Mouse (Mus musculus): ENCODE measurements around the gene Noa1.

The Noa1 gene

DNA sequence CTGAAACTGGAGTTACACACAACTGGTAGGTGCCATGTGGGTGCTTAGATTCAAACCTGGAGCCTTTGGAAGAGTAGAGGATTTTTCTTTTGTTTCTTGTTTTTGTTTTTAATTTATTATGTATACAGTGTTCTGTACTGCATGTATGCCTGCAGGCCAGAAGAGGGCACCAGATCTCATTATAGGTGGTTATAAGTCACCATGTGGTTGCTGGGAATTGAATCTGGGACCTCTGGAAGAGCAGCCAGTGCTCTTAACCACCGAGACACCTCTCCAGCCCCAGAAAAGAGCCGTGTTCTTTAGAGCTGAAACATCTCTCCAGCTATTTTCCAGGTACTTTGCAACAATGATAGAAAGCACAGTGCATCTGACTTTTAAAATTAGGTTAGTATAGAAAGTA lies 19.3 kb downstream of the Noa1 start:
- no peak for DNase-seq (ENCODE audit: low spot score in 2 of 2)

DNA sequence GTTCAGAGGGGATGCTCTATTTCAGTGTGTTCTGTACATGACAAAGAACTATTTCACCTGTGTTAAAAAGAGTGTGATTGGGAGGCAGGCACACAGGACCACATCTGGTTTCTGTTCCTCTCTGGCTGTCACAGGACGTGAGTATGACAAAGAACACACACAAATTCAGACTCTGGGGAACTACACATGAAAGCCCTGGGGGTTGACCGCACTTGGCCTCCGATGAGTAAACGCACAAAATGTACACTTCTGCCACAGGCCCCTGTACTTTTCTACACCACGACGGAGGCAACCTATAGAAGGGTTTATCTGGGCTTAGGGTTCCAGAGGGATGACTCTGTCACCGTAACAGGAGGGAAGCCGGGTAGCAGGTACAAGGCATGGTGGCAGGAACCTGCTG lies 20.2 kb downstream of the Noa1 start:
- no peak for DNase-seq (ENCODE audit: low spot score in 2 of 2)

DNA sequence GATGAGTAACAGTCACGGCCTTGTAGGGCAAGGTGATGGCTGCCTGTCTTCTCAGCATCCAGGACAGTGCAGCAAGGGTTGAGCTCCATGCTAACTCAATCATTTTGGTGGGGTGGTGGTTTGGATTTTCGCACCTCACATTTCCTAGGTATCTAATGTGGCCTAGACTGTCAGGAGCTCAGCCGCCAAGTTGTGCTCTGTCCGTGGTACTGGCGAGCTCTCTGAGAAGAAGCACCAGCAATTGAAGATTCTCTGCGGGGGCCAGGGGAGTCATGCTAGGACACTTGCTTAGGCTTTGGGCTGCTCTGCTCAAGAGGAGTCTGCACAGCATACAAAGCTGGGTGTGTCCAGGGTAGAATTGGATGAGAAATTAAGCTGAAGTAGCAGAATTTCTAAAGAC lies 22.0 kb downstream of the Noa1 start:
- DNase-seq (ENCODE audit: low spot score in 2 of 2) = no peak

DNA sequence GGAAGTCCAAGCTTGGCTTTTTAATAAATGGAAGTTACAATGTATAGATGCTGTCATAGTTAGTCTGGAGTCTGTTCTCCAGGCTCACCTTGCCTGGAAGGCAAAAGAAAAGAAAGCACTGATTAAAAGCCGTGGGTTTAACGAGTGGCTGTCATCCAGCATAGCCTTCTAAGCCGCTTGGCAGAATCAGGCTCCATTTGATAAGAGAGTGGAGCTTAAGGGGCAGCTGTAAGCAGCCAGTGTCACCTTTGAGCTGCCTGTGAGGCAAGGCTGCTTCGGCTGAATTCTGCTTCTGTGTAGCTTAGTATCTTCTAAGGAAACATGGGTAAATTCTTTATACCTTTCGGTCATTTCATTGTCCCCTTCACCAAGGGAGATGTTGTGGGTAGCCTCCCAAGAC lies 23.0 kb downstream of the Noa1 start:
- no peak for DNase-seq (ENCODE audit: low spot score in 2 of 2)

DNA sequence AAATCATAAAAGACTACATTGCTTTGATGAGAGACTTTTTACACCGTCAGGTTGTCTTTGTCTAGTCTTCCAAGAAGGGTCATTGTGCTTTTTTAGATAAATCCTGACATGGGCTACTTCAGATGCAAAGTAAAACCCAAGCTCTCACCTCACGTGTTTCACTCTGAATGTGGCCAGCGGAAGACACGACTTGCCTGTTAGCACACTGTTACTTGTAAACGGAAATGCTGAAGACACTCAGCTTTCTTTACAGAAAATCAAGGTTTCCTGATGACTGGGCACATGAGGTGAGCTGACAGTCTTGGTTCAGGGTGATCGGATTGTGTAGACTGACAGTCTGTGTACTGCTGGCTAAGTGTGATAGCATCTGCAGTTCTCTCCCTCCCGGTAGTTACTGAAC lies 24.2 kb downstream of the Noa1 start:
- DNase-seq (ENCODE audit: low spot score in 2 of 2) = no peak

DNA sequence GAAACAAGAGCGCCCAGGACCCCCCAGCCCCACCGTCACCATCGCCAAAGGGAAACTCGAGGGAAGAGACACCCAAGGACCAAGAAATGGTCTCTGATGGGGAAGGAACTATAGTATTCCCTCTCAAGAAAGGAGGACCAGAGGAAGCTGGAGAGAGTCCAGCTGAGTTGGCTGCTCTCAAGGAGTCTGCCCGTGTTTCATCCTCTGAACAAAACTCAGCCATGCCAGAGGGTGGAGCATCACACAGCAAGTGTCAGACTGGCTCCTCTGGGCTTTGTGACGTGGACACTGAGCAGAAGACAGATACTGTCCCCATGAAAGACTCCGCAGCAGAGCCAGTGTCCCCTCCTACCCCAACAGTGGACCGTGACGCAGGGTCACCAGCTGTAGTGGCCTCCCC lies 27.6 kb downstream of the Noa1 start:
- DNase-seq (ENCODE audit: low spot score in 2 of 2) = no peak

DNA sequence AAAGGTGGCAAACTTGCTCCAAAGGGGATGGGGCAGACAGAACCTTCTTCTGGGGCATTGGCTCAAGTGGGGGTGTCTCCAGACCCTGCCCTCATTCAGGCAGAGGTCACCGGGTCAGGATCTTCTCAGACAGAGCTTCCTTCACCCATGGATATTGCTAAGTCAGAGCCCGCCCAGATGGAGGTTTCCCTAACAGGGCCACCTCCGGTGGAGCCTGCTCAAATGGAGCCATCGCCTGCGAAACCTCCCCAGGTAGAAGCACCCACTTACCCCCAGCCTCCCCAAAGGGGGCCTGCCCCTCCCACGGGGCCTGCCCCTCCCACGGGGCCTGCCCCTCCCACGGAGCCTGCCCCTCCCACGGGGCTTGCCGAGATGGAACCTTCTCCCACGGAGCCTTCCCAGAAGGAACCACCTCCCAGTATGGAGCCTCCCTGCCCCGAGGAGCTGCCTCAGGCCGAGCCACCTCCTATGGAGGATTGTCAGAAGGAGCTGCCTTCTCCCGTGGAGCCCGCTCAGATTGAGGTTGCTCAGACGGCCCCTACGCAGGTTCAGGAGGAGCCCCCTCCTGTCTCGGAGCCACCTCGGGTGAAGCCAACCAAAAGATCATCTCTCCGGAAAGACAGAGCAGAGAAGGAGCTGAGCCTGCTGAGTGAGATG lies 28.2 kb downstream of the Noa1 start:
- no peak for DNase-seq (ENCODE audit: low spot score in 2 of 2)

DNA sequence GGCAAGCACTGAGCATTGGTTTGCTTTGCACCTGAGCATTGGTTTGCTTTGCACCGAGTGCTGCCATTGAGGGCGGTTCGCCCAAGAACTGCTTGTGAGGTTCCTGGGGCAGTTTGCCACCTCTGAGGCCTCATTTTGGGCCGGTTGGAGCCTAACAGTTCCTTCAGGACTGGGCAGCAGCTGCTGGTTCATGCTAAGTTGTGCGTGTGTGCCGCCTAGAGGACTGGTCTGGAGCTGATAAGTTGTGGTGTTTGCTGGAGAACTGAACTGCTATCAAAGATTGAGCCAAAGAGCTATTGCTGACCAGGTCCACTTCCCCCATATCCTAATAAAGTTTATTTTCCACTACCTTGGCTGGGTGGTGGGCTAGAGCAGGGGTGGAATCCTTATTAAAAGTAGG lies 32.7 kb downstream of the Noa1 start:
- DNase-seq (ENCODE audit: low spot score in 2 of 2) = peak in 1 of 2 experiments; percentile 29

DNA sequence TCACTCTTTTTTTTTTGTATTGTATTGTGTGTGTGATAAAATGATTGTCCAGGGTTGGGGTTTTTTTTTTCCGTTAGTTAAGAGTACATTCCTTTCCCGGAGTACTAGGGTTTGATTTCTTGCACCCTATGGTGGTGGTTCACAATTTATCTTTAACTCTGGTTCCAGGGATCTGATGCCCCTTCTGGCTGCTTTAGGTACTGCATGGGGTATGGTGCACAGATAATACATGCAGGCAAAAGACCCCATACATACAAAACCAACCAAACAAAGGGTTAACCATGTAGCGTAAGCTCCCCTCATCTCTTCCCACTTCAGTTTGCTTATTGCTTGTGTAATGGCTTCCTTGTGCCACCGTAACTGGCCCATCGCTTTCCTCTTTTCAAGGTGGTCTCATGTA lies 33.9 kb downstream of the Noa1 start:
- no peak for DNase-seq (ENCODE audit: low spot score in 2 of 2)

DNA sequence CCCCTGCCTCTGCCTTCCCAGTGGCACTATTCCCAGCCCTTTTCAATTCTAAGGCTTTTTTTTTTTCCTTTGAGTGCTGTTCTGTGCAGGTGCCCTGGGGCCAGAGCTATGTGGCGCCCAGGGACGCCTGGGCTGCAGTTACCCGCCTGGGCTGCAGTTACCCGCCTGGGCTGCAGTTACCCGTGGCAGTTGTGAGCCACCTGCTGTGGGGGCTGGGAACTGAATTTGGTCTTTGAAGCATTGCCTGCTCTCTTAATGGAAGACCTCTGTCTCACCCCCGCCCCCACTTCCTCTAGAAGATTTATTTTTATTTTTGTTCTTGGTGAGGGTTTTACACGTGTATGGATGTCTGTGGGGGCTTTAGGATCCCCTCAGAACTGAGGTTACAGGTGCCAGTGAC lies 36.7 kb downstream of the Noa1 start:
- DNase-seq (ENCODE audit: low spot score in 2 of 2) = no peak

DNA sequence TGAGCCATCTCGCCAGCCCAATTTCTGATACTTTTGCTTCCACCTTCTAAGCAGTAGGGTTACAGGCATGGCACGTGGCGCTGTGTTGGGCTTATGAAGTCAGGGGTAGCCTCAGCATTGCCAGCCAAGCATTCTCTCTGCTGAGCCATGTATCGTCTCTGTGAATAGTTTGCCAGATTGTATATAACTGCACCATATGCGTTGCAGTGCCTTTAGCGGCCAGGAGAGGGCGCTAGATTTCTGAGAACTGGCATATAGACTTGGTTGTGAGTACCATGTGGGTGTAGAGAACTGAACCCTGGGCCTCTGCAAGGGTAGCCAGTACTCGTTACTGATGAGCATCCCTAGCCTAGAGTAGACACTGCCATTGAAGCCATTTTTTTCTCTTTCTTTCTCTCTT lies 40.5 kb downstream of the Noa1 start:
- DNase-seq (ENCODE audit: low spot score in 2 of 2) = no peak

DNA sequence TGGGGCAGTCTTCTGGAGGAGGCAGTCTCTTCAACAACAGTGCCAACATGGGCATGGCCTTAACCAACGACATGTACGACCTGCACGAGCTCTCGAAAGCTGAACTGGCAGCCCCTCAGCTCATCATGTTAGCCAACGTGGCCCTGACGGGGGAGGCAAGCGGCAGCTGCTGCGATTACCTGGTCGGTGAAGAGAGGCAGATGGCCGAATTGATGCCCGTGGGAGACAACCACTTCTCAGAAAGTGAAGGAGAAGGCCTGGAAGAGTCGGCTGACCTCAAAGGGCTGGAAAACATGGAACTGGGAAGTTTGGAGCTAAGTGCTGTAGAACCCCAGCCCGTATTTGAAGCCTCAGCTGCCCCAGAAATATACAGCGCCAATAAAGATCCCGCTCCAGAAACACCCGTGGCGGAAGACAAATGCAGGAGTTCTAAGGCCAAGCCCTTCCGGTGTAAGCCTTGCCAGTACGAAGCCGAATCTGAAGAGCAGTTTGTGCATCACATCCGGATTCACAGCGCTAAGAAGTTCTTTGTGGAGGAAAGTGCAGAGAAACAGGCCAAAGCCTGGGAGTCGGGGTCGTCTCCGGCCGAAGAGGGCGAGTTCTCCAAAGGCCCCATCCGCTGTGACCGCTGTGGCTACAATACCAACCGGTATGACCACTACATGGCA lies 41.8 kb downstream of the Noa1 start:
- DNase-seq (ENCODE audit: low spot score in 2 of 2) = no peak

DNA sequence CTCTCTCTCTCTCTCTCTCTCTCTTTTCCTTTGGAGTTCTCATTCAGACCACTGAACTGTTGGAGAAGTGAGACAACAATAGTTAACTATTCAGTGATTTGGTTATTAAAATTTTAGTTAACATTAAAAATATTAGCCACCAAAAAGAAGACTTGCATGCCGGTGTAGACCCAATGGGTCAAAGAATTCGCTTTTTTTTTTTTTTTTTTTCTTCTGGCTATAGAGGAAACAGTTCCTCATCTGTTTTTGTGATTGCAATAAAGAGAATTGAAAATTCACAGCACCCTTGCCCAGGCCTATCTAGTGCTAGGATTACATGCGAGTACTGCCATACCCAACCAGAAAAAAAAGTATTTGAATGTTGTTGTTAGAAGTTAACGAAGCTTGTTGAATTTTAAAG lies 42.4 kb downstream of the Noa1 start:
- no peak for DNase-seq (ENCODE audit: low spot score in 2 of 2)

DNA sequence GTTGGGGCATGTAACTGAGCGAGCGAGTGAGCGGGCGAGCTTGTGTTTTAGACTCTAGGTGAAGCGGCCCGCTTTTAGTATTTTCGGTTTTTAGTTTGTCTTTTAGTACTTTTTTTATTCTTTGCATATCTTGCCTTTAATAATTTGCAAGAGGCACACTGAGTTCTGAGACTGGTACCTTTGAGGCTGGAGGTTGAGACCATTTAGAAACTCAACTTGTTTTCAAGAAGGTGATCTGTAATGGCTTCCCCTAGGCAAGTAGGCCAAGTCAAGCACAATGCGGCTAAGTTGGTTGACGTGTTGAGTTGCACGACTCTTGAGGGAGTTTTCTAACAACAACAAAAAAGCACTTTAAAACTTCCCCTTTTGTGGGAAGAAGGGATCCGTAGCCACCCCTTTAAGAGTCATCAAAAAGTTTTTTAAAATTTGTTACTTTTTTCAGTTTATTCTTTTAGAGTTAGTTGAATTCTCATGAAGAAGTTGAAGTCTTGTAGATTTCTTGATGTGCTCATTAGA lies 42.9 kb downstream of the Noa1 start:
- DNase-seq (ENCODE audit: low spot score in 2 of 2) = no peak

DNA sequence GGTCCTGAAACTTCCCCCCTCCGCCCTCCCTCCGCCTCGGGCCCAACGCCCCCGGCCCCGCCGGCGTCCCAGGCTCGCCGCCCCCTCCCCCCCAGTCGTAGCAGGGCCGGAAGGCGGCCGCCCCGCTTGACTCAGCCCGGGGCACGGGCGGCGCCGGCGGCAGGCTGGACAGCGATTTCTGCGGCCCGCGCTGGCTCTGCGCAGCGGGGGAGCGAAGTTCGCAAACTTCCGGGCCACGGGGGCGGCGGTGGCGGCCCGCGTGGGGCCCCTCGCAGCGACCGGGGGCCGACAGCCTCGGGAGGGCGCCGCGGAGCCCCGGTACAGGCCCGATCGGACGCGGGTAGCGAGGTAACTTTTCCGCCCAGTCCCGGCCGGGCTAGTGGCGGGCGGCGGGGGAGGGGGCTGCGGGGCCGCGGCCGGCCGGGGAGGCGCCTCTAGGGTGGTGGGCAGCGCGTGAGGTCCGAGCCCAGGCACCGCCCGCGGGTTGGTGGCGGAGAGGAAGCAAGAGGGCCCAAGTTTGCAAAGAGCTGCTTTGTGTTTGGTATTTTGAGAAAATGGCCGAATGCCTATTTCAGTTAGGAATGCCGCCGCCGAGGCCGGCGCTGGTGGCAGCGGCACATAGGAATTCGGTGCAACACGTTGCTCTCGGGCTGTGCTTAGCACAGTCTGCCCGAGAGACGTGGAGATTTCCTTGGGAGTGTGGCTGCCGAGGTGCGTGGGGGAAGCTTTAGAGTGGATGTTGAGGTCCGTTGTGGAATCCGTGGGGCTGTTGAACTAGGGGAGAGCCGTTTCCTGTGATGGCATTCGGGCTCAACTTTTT lies 43.6 kb downstream of the Noa1 start:
- peak; percentile 39 to 44 for DNase-seq (ENCODE audit: low spot score in 2 of 2)

DNA sequence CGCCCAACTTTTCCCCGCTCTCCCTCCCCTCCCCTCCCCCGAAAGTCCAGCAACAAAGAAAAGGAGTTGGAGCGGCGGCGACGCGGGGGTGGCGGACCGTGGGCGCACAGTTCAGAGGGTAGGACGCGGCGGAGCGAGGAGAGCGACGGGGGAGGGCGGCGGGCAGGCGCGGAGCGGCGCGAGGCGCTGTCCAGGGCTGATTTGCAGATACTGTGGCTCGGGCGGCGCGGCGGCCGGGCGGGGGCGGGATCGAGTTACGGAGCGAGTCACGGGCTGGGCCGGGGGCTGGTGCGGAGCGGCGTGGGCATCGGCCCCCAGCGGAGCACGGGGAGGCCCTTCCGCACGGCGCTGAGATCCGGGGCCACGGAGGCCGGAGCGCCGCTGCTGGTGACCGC lies 44.2 kb downstream of the Noa1 start:
- DNase-seq (ENCODE audit: low spot score in 2 of 2) = peak; percentile 65 to 67

DNA sequence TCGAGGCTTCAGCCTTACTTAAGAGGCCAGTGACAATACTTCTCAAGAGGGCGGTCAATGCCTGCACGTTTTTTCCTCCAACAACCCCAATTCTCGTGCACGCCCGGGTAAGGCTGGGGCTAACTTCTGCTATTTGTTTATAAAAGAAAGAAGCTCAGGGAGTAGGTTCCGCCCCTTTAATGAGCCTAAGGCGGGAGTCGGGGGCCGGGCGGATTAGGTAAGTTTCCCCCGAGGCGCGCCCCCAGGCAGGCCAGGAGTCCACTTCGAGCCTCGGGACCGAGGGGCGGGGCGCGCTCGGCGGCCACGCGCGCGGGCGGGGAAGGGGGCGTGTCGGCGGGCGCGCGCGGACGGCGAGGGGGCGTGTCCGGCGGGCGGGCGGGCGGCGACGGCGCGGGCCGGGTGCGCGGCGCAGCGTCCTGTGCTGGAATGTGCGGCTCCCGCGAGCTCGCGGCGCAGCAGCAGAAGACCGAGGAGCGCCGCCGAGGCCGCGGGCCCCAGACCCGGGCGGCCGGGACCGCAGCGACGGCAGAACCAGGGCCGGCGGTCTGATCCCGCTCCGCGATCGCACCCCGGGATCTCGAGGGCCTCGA lies 44.7 kb downstream of the Noa1 start, which contains the start of gene Rest:
Gene Rest (plus strand): TSS at position 411 of the 590 bp plus-strand sequence.
- peak; percentile 47 to 64 for DNase-seq (ENCODE audit: low spot score in 2 of 2)

DNA sequence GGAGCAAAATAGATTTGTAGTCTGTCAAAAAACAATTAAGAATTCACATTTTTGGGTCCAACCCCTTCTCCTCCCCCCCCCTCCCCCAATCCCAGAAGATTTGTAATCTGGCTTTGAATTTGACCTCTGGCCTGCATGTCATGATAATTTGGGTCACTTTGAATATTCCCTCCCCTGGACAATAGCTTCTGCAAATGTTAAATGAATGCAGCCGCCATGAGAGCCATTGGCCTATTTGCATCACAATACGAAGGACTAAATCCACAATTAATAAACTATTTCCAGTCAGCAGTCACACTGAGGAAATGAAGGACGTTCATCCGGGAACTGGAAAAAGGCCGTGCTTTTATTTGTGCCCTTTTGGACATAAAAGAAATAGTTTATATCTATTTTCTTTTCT lies 47.8 kb downstream of the Noa1 start:
- no peak for DNase-seq (ENCODE audit: low spot score in 2 of 2)

DNA sequence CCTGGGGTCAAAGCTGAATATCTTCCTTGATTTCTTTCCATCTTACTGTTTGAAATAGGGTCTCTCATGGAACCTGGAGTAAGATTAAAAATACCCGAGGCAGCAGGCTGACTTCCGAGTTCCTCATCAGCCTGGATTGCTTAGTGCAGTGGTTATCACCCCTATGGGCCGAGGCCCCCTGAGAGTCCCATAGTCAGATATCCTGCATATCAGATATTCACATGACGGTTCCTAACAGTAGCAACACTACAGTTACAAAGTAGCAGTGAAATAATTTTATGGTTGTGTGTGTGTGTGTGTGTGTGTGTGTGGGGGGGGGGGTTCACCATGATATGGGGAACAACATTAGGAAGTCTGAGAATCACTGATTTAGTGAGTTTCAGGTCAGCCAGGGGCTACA lies 48.7 kb downstream of the Noa1 start:
- DNase-seq (ENCODE audit: low spot score in 2 of 2) = no peak

DNA sequence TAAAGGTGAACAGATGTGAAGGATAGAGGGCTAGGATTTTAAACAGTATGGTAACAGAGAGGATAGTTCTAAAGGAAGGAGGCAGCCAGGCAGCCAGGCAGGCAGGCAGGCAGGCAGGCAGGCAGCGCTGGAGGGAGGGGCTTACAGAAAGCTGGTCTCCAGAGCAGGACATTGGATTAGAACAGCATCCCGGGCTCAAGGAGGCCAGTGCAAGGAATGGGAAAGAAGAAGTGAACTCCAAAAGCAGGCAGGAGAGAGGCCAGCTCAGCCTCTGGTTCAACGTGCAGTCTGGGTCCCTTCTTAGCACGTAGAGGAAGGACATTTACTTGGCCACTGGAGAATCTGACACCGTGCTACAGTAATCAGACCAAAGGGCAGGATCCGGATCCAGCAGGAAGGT lies 49.7 kb downstream of the Noa1 start:
- no peak for DNase-seq (ENCODE audit: low spot score in 2 of 2)

DNA sequence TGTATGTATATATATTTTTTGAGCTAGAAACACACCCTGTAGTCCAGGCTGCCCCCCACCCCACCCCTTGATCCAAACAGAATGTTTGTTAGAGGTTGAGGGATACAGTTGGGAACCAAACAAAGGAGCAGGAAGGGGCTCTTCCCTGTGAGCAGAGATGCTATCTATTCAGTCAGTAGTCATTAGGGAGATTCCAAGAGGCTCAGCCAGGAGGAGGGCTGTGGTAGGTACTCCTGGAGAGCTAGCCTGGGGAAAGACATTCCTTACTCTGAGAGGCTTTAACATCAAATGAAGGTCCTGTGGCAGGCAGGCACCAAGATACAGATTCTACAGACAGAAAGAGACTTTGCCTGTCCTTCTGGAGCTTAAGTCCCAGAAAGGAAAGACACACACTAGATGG lies 50.6 kb downstream of the Noa1 start:
- no peak for DNase-seq (ENCODE audit: low spot score in 2 of 2)

DNA sequence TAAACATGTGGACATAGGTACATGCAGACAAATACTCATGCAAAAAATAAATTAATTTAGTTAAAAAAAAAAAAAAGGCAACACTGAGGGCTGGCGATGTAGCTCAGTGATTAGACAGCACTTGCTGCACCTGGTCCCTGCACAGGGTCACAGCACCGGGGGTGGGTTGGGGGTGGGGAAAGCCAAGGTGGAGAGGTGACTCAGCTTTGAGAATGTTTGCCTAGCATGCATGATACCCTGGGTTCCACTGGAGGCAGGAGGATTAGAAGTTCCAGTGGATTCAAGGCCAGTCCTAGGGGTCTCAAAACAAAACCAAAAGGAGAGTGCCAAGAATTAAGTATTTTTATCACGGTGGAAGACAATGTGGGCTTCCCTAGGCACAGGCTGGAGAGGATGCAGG lies 52.3 kb downstream of the Noa1 start:
- DNase-seq (ENCODE audit: low spot score in 2 of 2) = no peak
